Mouse (Mus musculus) mesoderm, embryonic 11.5 days (tissue): ENCODE measurements around the gene Cutal.

ENCODE experiments used
- DNase-seq: peaks from one replicate; pipeline ENCODE4 v3.0.0-alpha.2; 2012; ENCODE audit warnings: low read depth, low spot score

Gene Cutal

GRCm38 (mm10) chr2:34883190-34883589 lies 9.0 kb downstream of the Cutal start:
- no peak for DNase-seq

GRCm38 (mm10) chr2:34884186-34884585 lies 10.0 kb downstream of the Cutal start:
- DNase-seq, result no peak

- DNase-seq, result no peak
These were observed 19.8 kb downstream of the Cutal start for GRCm38 (mm10) chr2:34893950-34894349.

- no peak for DNase-seq
These were observed 21.4 kb downstream of the Cutal start for GRCm38 (mm10) chr2:34895503-34896113.

GRCm38 (mm10) chr2:34896821-34897460 lies 22.7 kb downstream of the Cutal start:
- DNase-seq, result no peak

- peak; percentile 66 for DNase-seq
These were observed 23.6 kb downstream of the Cutal start for GRCm38 (mm10) chr2:34897820-34898219.

GRCm38 (mm10) chr2:34899682-34900081 lies 25.5 kb downstream of the Cutal start:
- DNase-seq, result no peak

- no peak for DNase-seq
These were observed 26.2 kb downstream of the Cutal start for GRCm38 (mm10) chr2:34900412-34900811.

- DNase-seq, result no peak
These were observed 27.5 kb downstream of the Cutal start for GRCm38 (mm10) chr2:34901726-34902125.

- DNase-seq, result no peak
These were observed 28.5 kb downstream of the Cutal start for GRCm38 (mm10) chr2:34902731-34903130.

GRCm38 (mm10) chr2:34903191-34903590 lies 29.0 kb downstream of the Cutal start:
- DNase-seq, result no peak

GRCm38 (mm10) chr2:34903652-34904405 lies 29.6 kb downstream of the Cutal start:
- no peak for DNase-seq

- DNase-seq, result peak; percentile 98
These were observed 30.8 kb downstream of the Cutal start for GRCm38 (mm10) chr2:34904849-34905542.

- DNase-seq, result no peak
These were observed 32.2 kb downstream of the Cutal start for GRCm38 (mm10) chr2:34906426-34906825.

GRCm38 (mm10) chr2:34906861-34907604 lies 32.8 kb downstream of the Cutal start:
- DNase-seq, result no peak

GRCm38 (mm10) chr2:34909719-34910118 lies 35.5 kb downstream of the Cutal start:
- no peak for DNase-seq

GRCm38 (mm10) chr2:34911871-34912270 lies 37.7 kb downstream of the Cutal start:
- DNase-seq, result no peak

GRCm38 (mm10) chr2:34912613-34913012 lies 38.4 kb downstream of the Cutal start:
- no peak for DNase-seq

GRCm38 (mm10) chr2:34913218-34914068 lies 39.2 kb downstream of the Cutal start, which contains the start of gene Phf19:
TSS of gene Phf19 (minus strand) at chr2:34914026.
- no peak for DNase-seq

- no peak for DNase-seq
These were observed 40.0 kb downstream of the Cutal start for GRCm38 (mm10) chr2:34914069-34914822.
